Mouse (Mus musculus): Measurements from ENCODE around the gene Gm10842.

Gene Gm10842

GRCm38 (mm10) chr11:105151226-105152016 lies 4.7 kb downstream of the Gm10842 start:
- Histone ChIP-seq H3K9me3 (ENCODE audit: low read length) (no peaks in the 10 kb centered on the region), H3K4me3 (replicated peaks; ENCODE audit: low read length) (peak overlapping the region; percentile 3; the same call in 1 of the 2 replicates), H3K36me3 (ENCODE audit: insufficient read depth, low read length) (no peaks in the 10 kb centered on the region), H3K27me3 (ENCODE audit: insufficient read depth, low read length) (0 out of 2 replicates have a peak, but pooled peaks cover 3% of the 10 kb centered on the region), H3K4me1 (replicated peaks; ENCODE audit: low read depth, low read length) (peaks cover 66% of the 10 kb centered on the region)
- TF ChIP-seq NANOG (IDR thresholded peaks at IDR 0.05; ENCODE audit: borderline replicate concordance, low read length), result no peak
- TF ChIP-seq CTCF (conservative IDR thresholded peaks at IDR 0.05; ENCODE audit: low read length), result no peak
- TF ChIP-seq POU5F1 (IDR thresholded peaks at IDR 0.05; ENCODE audit: borderline replicate concordance, low read length), result no peak

- H3K27me3 ChIP-seq (ENCODE audit: insufficient read depth, low read length), result 0 out of 2 replicates have a peak, but pooled peaks cover 3% of the 10 kb centered on the region
- H3K4me1 ChIP-seq (replicated peaks; ENCODE audit: low read depth, low read length), result peaks cover 71% of the 10 kb centered on the region
- no peaks in the 10 kb centered on the region for H3K36me3 ChIP-seq (ENCODE audit: insufficient read depth, low read length)
- 0 out of 2 replicates have a peak overlapping the region, but pooled peaks have one; percentile 3 for H3K4me3 ChIP-seq (replicated peaks; ENCODE audit: low read length)
- H3K9me3 ChIP-seq (ENCODE audit: low read length), result no peaks in the 10 kb centered on the region
- TF ChIP-seq NANOG (IDR thresholded peaks at IDR 0.05; ENCODE audit: borderline replicate concordance, low read length), result no peak
- no peak for TF ChIP-seq POU5F1 (IDR thresholded peaks at IDR 0.05; ENCODE audit: borderline replicate concordance, low read length)
- no peak for TF ChIP-seq CTCF (conservative IDR thresholded peaks at IDR 0.05; ENCODE audit: low read length)
Measured at GRCm38 (mm10) chr11:105152017-105152300, 5.3 kb downstream of the Gm10842 start.

DNA sequence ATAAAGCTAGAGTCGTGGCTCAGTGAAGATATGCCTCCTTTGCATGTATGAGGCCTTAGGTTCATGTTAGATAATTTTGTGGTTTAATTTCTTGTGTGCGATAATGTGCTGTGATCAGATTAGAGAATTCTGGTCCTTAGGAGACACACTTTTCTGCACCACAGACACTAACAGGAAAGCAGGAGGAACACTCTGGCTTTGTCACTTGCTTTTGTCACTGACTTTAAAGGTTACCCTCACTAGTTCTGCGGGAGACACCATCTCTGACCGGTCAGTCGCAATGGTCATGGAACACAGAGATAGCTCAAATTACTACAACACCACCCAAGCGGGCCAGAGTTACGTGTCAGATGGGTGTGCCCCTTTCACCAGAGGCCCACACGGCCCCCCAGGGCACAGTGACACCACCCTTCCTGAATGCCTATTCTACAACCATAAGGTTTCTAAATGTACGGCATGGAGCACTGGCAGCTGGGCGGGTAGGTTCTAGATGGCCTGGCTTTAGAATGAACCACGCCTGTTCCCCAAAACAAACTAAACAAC lies 5.7 kb downstream of the Gm10842 start:
- H3K9me3 ChIP-seq (ENCODE audit: low read length), result no peaks in the 10 kb centered on the region
- H3K4me3 ChIP-seq (replicated peaks; ENCODE audit: low read length), result peak overlapping the region; percentile 26; the same call in 1 of the 2 replicates
- H3K36me3 ChIP-seq (ENCODE audit: insufficient read depth, low read length), result no peaks in the 10 kb centered on the region
- TF ChIP-seq CTCF (conservative IDR thresholded peaks at IDR 0.05; ENCODE audit: low read length) (no peak), POU5F1 (IDR thresholded peaks at IDR 0.05; ENCODE audit: borderline replicate concordance, low read length) (no peak), NANOG (IDR thresholded peaks at IDR 0.05; ENCODE audit: borderline replicate concordance, low read length) (no peak)
- peaks cover 76% of the 10 kb centered on the region for H3K4me1 ChIP-seq (replicated peaks; ENCODE audit: low read depth, low read length)
- H3K27me3 ChIP-seq (ENCODE audit: insufficient read depth, low read length), result 0 out of 2 replicates have a peak, but pooled peaks cover 3% of the 10 kb centered on the region

GRCm38 (mm10) chr11:105153068-105153833 lies 6.6 kb downstream of the Gm10842 start:
- Histone ChIP-seq H3K27me3 (ENCODE audit: insufficient read depth, low read length) (0 out of 2 replicates have a peak, but pooled peaks cover 3% of the 10 kb centered on the region), H3K36me3 (ENCODE audit: insufficient read depth, low read length) (no peaks in the 10 kb centered on the region), H3K4me3 (replicated peaks; ENCODE audit: low read length) (no peak overlapping the region; the same call in 1 of the 2 replicates), H3K9me3 (ENCODE audit: low read length) (no peaks in the 10 kb centered on the region), H3K4me1 (replicated peaks; ENCODE audit: low read depth, low read length) (peaks cover 84% of the 10 kb centered on the region)
- TF ChIP-seq CTCF (conservative IDR thresholded peaks at IDR 0.05; ENCODE audit: low read length) (no peak), NANOG (IDR thresholded peaks at IDR 0.05; ENCODE audit: borderline replicate concordance, low read length) (no peak), POU5F1 (IDR thresholded peaks at IDR 0.05; ENCODE audit: borderline replicate concordance, low read length) (no peak)

- TF ChIP-seq NANOG (IDR thresholded peaks at IDR 0.05; ENCODE audit: borderline replicate concordance, low read length), result no peak
- Histone ChIP-seq H3K4me3 (replicated peaks; ENCODE audit: low read length) (no peak overlapping the region), H3K36me3 (ENCODE audit: insufficient read depth, low read length) (no peaks in the 10 kb centered on the region), H3K9me3 (ENCODE audit: low read length) (no peaks in the 10 kb centered on the region), H3K4me1 (replicated peaks; ENCODE audit: low read depth, low read length) (peaks cover 91% of the 10 kb centered on the region), H3K27me3 (ENCODE audit: insufficient read depth, low read length) (0 out of 2 replicates have a peak, but pooled peaks cover 3% of the 10 kb centered on the region)
Measured at GRCm38 (mm10) chr11:105155915-105156314, 9.2 kb downstream of the Gm10842 start.

DNA sequence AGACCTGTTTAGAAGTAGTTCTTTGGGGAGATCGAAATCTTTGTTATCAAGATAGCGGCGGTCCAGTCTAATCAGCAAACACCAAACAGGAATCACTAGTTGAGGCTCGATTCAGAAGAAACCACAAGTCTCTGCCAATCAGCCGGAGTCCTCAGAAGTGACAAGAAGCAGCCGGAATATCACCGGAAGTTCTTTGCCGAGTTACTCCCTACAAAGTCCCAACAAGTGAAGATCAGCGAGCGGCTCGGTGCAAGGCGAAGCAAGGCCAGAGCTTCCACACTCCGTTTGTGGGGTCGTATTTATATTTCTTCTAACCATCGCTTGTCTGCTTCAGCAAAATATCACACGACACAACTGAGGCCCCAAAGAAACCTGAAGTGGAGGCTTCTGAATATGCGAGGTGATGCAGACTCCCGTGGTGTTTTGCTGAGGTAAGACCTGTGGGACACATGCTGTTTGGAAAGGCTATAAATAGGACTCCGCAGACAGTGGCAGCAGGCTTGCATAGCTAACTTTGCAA lies 10.1 kb downstream of the Gm10842 start:
- no peaks in the 10 kb centered on the region for H3K9me3 ChIP-seq (ENCODE audit: low read length)
- no peaks in the 10 kb centered on the region for H3K36me3 ChIP-seq (ENCODE audit: insufficient read depth, low read length)
- H3K27me3 ChIP-seq (ENCODE audit: insufficient read depth, low read length), result 0 out of 2 replicates have a peak, but pooled peaks cover 3% of the 10 kb centered on the region
- peaks cover 91% of the 10 kb centered on the region for H3K4me1 ChIP-seq (replicated peaks; ENCODE audit: low read depth, low read length)
- TF ChIP-seq CTCF (conservative IDR thresholded peaks at IDR 0.05; ENCODE audit: low read length) (no peak), POU5F1 (IDR thresholded peaks at IDR 0.05; ENCODE audit: borderline replicate concordance, low read length) (no peak), NANOG (IDR thresholded peaks at IDR 0.05; ENCODE audit: borderline replicate concordance, low read length) (no peak)
- H3K4me3 ChIP-seq (replicated peaks; ENCODE audit: low read length), result peak overlapping the region; percentile 65

- H3K9me3 ChIP-seq (ENCODE audit: low read length), result no peaks in the 10 kb centered on the region
- TF ChIP-seq POU5F1 (IDR thresholded peaks at IDR 0.05; ENCODE audit: borderline replicate concordance, low read length) (no peak), CTCF (conservative IDR thresholded peaks at IDR 0.05; ENCODE audit: low read length) (no peak), NANOG (IDR thresholded peaks at IDR 0.05; ENCODE audit: borderline replicate concordance, low read length) (no peak)
Measured at GRCm38 (mm10) chr11:105158047-105158446, 11.4 kb downstream of the Gm10842 start.

More at GRCm38 (mm10) chr11:105158047-105158446, 11.4 kb downstream of the Gm10842 start:
- H3K36me3 ChIP-seq (ENCODE audit: insufficient read depth, low read length), result no peaks in the 10 kb centered on the region
- 0 out of 2 replicates have a peak, but pooled peaks cover 3% of the 10 kb centered on the region for H3K27me3 ChIP-seq (ENCODE audit: insufficient read depth, low read length)
- H3K4me1 ChIP-seq (replicated peaks; ENCODE audit: low read depth, low read length), result peaks cover 91% of the 10 kb centered on the region
- no peak overlapping the region for H3K4me3 ChIP-seq (replicated peaks; ENCODE audit: low read length)
